Mouse (Mus musculus): ENCODE measurements around the gene Scgb3a1.
A peak's percentile ranks its signal among the peaks of the same experiment; 100 is the strongest.

Scgb3a1 gene

DNA sequence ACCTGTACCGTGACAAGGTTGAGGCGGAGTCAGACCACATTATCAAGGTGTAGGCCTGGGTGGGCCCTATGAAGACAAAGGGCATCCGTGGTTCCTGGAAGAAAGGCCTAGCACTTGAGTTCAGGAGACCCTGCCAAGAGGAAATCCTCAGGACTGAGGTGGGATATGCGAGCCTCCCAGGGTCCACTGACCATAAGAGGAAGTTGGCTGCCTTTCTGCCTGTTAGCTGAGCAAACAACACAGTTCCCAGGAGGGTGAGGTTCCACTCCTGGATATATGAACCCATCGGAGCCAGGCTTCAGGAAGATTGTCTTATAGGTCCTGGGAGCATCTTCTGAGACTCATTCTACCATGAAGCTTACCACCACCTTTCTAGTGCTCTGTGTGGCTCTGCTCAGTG, at the start of gene Scgb3a1:
Gene Scgb3a1 (plus strand): TSS at position 301 of the 400 bp plus-strand sequence.
- no peak for DNase-seq (ENCODE audit: low spot score)

DNA sequence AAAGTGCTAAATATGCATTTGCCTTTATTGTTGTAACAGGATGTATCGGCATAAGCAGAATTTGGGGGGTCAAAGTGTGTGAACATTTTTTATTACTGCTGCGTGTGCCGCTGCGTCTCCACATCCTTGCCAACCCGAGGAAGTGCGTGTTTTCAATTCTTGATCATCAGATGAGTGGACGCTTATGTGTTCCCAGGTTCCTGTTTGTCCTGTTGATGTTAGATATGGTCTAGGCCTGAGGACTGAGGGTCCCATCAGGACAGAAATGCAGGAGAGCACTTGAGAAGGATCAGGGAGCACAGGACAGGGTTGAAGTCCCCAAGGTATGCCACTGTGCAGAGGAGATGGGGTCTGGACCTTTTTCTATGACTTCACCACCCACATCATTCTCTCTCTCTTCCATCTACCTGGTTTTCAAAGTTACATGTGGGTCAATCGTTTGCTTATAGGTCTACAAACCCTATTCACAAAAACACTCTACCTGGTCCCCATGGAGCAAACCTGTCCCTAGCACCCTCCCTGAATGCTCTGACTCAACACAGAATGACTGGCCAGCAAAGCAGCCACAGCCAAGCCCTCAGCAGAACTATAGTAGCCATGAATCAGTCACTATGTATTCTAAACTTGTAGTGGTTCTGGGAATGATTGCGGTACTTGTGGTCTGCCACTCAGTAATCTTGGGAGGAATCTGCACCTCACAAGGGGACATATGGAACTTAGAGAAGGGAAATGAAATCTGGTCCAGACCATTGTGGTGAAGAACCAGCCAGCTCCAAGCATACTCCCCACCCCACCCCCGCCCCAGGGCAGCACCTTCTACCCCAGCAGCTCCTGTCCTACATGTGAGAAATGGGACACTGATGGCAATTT, 47.3 kb upstream of the Scgb3a1 start:
- DNase-seq (ENCODE audit: low spot score), result no peak

- DNase-seq (ENCODE audit: low spot score), result no peak
Measured at GRCm38 (mm10) chr11:49618476-49618875, 44.9 kb upstream of the Scgb3a1 start.

DNA sequence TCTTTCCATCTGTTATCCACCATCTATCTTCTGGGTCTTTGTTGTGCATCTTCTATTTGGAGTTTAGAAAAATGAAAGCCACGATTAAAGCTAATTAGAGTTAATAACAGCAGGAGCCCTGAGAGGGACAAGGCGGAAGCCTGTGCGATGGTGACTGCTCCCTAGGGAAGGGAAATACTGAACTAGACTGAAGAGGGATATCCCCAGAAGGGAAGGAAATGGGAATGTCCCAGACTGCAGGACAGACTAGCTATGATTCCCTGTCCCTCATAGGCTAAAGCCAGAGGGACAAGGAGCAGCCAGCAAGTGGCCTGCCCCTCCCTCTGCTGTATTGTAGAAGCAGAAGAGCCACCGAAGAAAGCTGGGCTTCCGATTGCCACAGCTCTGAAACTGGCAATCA, 41.5 kb upstream of the Scgb3a1 start:
- no peak for DNase-seq (ENCODE audit: low spot score)

DNA sequence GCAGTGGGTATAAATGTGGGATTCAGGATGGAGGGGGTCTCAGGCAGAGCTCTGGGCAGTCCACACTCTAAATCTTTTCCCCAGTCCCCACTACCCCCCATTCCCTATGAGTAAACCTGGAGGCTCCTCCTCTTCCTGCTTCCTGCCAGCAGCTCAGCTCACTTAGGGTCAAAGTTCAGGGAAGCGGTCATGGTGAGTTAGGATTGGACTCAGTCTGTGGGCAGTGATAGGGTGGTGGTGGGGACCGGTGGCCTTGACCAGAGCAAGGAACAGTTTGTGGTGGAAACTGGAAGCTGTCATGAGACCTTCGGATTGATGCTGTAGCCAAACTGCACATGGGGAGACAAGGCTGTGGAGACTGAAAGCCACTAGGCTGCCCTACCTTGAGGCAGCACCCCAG, 39.3 kb upstream of the Scgb3a1 start:
- DNase-seq (ENCODE audit: low spot score), result no peak

- DNase-seq (ENCODE audit: low spot score), result no peak
Measured at GRCm38 (mm10) chr11:49625863-49626262, 37.5 kb upstream of the Scgb3a1 start.

GRCm38 (mm10) chr11:49626748-49627147, 36.7 kb upstream of the Scgb3a1 start:
- no peak for DNase-seq (ENCODE audit: low spot score)

DNA sequence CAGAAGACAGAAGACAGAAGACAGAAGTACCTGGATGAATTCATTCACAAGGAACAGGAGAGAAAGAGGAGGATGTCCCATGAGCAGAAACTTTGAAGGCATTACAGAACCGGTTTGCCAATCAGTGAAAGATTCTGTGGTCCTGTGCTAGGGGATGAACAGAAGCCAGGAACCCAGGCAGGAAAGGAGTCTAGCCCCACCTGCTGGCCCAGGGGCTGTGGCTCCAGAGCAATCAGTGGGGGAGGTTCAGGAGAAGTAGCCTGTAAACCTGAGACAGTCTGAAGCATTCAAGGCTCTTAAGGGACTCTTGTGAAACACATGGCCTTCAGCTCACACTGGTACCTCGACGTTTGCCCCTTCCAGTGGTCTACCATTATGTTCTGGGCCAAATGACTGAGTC, 32.3 kb upstream of the Scgb3a1 start:
- DNase-seq (ENCODE audit: low spot score), result no peak

DNA sequence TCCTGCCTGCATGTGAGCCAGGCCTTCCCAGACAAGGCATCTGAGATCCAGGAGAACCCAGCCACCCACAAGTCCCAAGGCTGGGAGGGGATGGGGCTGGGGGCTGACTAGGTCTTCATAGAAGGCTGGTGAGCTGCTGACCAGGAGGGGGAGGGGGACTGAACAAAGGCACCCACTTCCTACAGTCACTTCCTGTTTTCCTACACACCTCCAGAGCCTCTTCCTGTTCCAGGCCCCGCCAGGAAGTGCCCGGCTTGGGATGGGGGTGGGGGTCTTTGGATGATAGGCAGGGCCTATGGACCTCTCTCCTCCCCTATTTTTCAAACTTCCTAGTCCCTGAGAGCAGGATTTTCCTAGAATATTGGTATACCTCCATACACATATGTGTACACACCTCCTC, 31.2 kb upstream of the Scgb3a1 start:
- DNase-seq (ENCODE audit: low spot score), result no peak

- DNase-seq (ENCODE audit: low spot score), result no peak
Measured at GRCm38 (mm10) chr11:49634101-49634500, 29.3 kb upstream of the Scgb3a1 start.

DNA sequence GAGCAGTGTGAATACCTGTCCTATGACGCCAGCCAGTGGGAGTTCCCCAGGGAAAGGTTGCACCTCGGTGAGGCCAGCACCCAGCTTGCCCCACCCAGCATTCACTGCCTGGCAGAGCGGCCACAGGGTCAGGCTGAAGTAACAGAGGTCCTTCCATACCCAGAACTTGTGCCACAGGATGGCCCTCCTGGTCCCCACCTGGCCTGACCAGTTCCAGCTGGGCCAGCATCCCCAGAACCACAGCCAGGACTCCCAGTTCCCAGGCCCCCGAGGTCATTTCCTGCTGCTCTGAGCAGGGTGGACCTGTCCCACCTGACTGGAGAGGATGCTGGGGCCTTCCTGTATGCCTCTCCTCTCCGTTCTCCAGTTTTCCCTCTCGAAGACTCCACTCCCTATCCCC, 27.7 kb upstream of the Scgb3a1 start:
- DNase-seq (ENCODE audit: low spot score), result no peak

GRCm38 (mm10) chr11:49636449-49636848, 27.0 kb upstream of the Scgb3a1 start:
- DNase-seq (ENCODE audit: low spot score), result no peak

DNA sequence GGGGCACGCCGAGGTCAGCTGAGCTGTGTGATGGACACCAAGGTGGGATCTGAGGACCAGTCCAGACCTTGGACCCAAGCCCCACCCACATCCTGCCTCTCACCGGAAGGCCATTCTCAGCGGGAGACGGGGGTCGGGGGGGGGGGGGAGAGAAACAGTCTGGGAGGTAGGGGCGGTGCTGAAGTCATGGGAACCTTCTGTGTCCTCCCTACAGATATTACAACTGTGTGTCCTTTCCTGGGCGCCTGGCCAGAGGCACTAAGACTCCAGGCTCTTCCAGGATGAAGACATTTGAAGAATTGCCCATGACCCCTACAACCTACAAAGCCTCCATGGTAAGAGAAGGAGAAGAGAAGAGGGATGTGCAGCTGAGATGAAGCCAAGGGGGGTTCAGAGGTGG, 17.7 kb upstream of the Scgb3a1 start:
- no peak for DNase-seq (ENCODE audit: low spot score)

GRCm38 (mm10) chr11:49650113-49650993, 13.1 kb upstream of the Scgb3a1 start:
- DNase-seq (ENCODE audit: low spot score), result no peak

GRCm38 (mm10) chr11:49650994-49651761, 12.2 kb upstream of the Scgb3a1 start:
- DNase-seq (ENCODE audit: low spot score), result no peak

DNA sequence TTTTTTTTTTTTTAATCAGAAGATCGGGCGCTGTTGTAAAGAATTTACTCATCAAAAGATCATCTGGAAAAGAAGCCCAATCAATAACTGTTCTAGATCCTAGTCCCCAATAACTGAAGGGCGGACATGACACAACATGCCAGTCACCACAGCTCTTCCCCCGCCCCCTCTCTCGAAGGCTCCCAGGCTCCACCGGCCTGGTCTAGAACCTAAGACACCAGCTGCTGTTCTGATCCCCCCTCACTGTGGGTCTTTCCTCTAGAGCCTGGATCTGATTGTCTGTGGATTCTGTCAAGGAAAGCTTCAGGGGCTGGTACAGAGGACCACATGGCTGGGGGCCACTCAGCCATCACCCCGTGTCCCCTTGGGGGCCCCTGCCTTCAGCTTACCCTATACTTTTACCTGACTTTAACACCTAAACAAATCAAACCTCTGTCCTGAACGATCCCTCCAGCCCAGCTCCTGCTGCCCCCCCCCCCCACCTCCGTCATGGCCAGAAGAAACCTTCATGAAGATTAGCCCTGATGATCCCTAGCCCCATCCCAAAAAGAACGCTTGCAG, 11.6 kb upstream of the Scgb3a1 start:
- no peak for DNase-seq (ENCODE audit: low spot score)

DNA sequence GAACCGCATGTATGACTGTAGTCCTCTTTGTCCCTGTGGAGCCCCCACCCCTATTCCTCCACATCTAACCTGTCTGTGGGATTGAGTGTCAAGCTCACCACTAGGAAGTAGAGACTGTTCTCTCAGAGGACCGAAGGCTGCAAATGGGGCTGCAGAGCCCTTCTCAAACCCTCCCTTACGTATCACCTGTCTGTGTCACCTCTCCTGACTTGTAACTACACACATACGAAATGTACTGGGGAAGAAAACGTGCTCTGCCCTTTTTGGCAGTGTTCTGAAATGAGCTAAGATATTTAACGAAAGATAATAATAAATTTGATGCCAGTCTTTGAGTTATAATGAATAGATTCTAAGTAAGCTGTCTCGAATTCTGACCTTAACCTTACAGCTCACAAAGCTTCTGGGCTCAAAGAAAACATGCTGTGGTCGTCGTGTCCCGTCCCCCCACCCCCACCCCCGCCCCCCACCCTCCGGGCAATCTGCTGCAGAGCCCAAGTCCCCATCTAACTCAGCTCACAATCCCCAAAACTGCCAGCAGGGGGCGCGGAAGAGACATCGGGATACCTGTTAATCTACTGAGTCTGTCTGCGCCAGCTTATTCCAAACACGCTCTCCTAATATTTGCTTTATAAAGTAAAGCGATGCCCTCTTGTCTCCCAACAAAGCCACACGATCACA, 10.9 kb upstream of the Scgb3a1 start:
- DNase-seq (ENCODE audit: low spot score), result peak; percentile 61

GRCm38 (mm10) chr11:49653079-49653408, 10.4 kb upstream of the Scgb3a1 start:
- DNase-seq (ENCODE audit: low spot score), result no peak

GRCm38 (mm10) chr11:49654651-49655050, 8.8 kb upstream of the Scgb3a1 start:
- no peak for DNase-seq (ENCODE audit: low spot score)

DNA sequence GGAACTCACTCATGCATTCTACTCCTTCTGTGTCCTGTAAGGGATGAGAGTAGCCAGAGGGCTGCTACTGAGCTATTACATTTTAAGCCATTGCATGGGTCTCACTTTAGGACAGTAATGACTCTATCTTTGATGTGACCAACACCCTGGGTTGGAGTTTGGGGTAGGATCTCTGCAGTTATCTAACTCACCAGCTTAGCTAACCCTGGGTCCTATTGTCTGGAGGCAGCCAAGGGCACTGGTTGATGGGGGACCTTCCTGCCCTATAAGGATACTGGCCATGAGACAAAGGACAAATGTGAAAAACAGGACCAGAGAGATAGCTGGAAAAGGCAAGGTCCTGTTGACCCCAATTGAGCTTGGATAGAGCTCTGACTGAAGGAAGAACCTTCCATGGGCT, 7.9 kb upstream of the Scgb3a1 start:
- DNase-seq (ENCODE audit: low spot score), result no peak

DNA sequence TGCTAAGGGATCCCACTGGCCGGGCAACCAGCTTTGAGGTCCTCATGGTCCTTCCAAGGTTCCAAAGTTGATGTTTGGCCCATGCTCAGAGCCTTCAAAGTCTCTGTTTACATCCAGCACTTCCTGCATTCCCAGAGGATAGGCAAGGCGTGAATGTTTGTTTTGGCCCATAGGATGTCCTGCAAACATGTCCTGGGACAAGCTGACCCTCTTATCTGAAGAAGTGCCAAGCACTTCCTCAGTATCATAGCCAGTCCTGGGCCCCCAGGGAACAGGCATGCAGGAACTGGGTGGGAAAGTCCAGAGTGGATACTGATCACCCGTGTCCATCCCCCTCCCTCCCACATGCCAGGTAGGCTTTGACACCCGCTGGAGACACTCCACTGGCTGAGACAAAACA, 5.3 kb upstream of the Scgb3a1 start:
- DNase-seq (ENCODE audit: low spot score), result no peak
